Mouse (Mus musculus): ENCODE data around the gene Zfp672.

- no peak for TF ChIP-seq POLR2A (IDR thresholded peaks at IDR 0.05; ENCODE audit: borderline replicate concordance, control insufficient read depth, low read depth, low read length)
- TF ChIP-seq CTCF (IDR thresholded peaks at IDR 0.05; ENCODE audit: control insufficient read depth, insufficient read depth, low read length), result peak; percentile 68
Measured at GRCm38 (mm10) chr11:58301057-58301456, 29.1 kb downstream of the Zfp672 start.
